20 mouse cellular contexts compared by ENCODE assay signal in the genomic region with DNA sequence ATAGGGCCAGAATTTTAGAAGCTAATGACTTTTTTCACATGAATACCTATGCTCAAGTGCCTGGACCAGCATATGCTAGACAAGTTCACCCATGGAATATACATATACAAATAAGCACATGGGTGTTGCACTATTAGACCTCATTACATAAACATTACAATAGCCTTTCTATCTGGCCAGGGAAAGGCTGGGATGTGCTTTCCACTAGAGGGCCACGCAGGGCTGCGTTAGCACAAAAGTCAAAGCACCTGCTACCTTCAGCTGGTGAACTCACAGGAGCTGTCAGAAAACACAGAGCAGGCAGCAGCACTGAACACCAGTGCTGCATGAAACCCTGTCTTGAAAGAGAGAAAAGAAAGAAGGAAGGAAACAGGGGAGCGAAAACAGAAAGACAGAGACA. TPM values are rescaled to one million over a fixed set of nuclear protein-coding genes. Genes with fewer than 3 reads are reported as not detected.
DNase-seq lines count a peak whose midpoint lies in the region; ATAC-seq and TF ChIP-seq lines count a peak whose summit lies in the region.
"Not testable (repeated sequence)": the region's sequence is repeated elsewhere in the genome, so short reads cannot be mapped to it uniquely, and the experiment has no call there.
"Had no signal": no experiment of that assay in that cellular context is flagged by ENCODE, and none has a peak within 500 bp of the region (broad histone marks: within the 10 kb centered on the region; RNA-seq: fewer than 3 reads in every experiment).

No protein-coding gene starts in this region.

- not testable (repeated sequence) for H3K9me3 ChIP-seq in forebrain, embryonic 12.5 days; hindbrain, embryonic 15.5 days; hindbrain, postnatal 0 days (ENCODE audit: low read length); midbrain, embryonic 16.5 days (replicated peaks; ENCODE audit: control insufficient read depth, low read length, poor library complexity, severe bottlenecking)

- not testable (repeated sequence) for H3K27ac ChIP-seq in forebrain, embryonic 12.5 days; hindbrain, embryonic 15.5 days (replicated peaks); hindbrain, postnatal 0 days; midbrain, embryonic 16.5 days (ENCODE audit: low read length)

- H3K9ac ChIP-seq in forebrain, embryonic 12.5 days; hindbrain, embryonic 15.5 days; hindbrain, postnatal 0 days (replicated peaks; ENCODE audit: low read length); midbrain, embryonic 16.5 days (ENCODE audit: low read depth, low read length): not testable (repeated sequence)

- ATAC-seq in forebrain, embryonic 12.5 days (ENCODE audit: low FRiP score): 0 out of 2 replicates have a peak, but pooled peaks have one; percentile 11
- ATAC-seq in hindbrain, embryonic 15.5 days (ENCODE audit: low FRiP score, low read depth): peak; percentile 57; the same call in 1 of the 2 replicates
- ATAC-seq in hindbrain, postnatal 0 days: peak; percentile 38; the same call in 1 of the 2 replicates
- ATAC-seq in megakaryocyte progenitor cell, adult 5-6 weeks (replicated peaks; ENCODE audit: poor library complexity): peak; percentile 40
- ATAC-seq in midbrain, embryonic 16.5 days: peak; percentile 47; the same call in 1 of the 2 replicates

- not testable (repeated sequence) for H3K4me3 ChIP-seq in forebrain, embryonic 12.5 days (replicated peaks); hindbrain, embryonic 15.5 days; hindbrain, postnatal 0 days (ENCODE audit: low read length); midbrain, embryonic 16.5 days (ENCODE audit: low read depth, low read length)

- not testable (repeated sequence) for H3K4me2 ChIP-seq in forebrain, embryonic 12.5 days; hindbrain, embryonic 15.5 days; hindbrain, postnatal 0 days (ENCODE audit: low read depth, low read length); midbrain, embryonic 16.5 days (ENCODE audit: low read length)

- H3K4me1 ChIP-seq in forebrain, embryonic 12.5 days; hindbrain, embryonic 15.5 days (replicated peaks); hindbrain, postnatal 0 days (ENCODE audit: insufficient read depth, low read length); midbrain, embryonic 16.5 days (ENCODE audit: control insufficient read depth, insufficient read depth, low read length): not testable (repeated sequence)

- TF ChIP-seq CTCF in hindbrain, postnatal 0 days (IDR thresholded peaks at IDR 0.05; ENCODE audit: low read depth): not testable (repeated sequence)

- not testable (repeated sequence) for H3K27me3 ChIP-seq in forebrain, embryonic 12.5 days; hindbrain, embryonic 15.5 days; hindbrain, postnatal 0 days (ENCODE audit: insufficient read depth, low read length); midbrain, embryonic 16.5 days (ENCODE audit: control insufficient read depth, insufficient read depth, low read depth, low read length)

- WGBS in forebrain, embryonic 12.5 days: 27% methylated on average over 2 of the region's 3 CpGs
- WGBS in hindbrain, embryonic 15.5 days: 28% methylated on average over 2 of the region's 3 CpGs
- 26% methylated on average over 2 of the region's 3 CpGs for WGBS in hindbrain, postnatal 0 days
- WGBS in midbrain, embryonic 16.5 days: 7% methylated on average over 2 of the region's 3 CpGs

- not testable (repeated sequence) for DNase-seq in hindbrain, postnatal 0 days (ENCODE audit: low spot score)

- H3K36me3 ChIP-seq in forebrain, embryonic 12.5 days (replicated peaks); hindbrain, embryonic 15.5 days; hindbrain, postnatal 0 days (ENCODE audit: insufficient read depth, low read length); midbrain, embryonic 16.5 days (ENCODE audit: control insufficient read depth, insufficient read depth, low read length): not testable (repeated sequence)

RNA-seq across cellular contexts. Expression of a gene that starts 6.1 kb away (rescaled TPM):
- not detected in 2 replicates for polyA plus RNA-seq in forebrain, embryonic 12.5 days (2016; fragmentation: Nextera tagmentation; extraction: Ambion mirVana)
- polyA plus RNA-seq in hindbrain, embryonic 15.5 days (2015; fragmentation: Nextera tagmentation; extraction: Ambion mirVana): not detected in 2 replicates
- total RNA-seq in hindbrain, postnatal 0 days (2014; rRNA removed): not detected in 2 replicates
- polyA plus RNA-seq in hindbrain, postnatal 0 days (2015; fragmentation: Nextera tagmentation; extraction: Ambion mirVana): not detected in 2 replicates
- total RNA-seq in megakaryocyte progenitor cell, adult 5-6 weeks (2015): not detected in 2 replicates
- total RNA-seq in megakaryocyte progenitor cell, adult 5-6 weeks (2017): not detected in 2 replicates
- polyA plus RNA-seq in midbrain, embryonic 16.5 days (2015; fragmentation: Nextera tagmentation; extraction: Ambion mirVana): not detected in 2 replicates
- total RNA-seq: adrenal gland, adult 2 months; adrenal gland, postnatal 10 days; adrenal gland, postnatal 25 days; adrenal gland, postnatal 4 days; ES-E14; MEL had no signal
- polyA plus RNA-seq: brain, embryonic 14.5 days; C2C12; cortical plate, adult 2 months; embryonic facial prominence, embryonic 10.5 days; embryonic facial prominence, embryonic 12.5 days; embryonic facial prominence, embryonic 14.5 days; forebrain, embryonic 11.5 days; forebrain, embryonic 14.5 days; forebrain, embryonic 16.5 days had no signal

RNA-seq across cellular contexts. Expression of a gene that starts 7.4 kb away (rescaled TPM):
- not detected in 2 replicates for polyA plus RNA-seq in forebrain, embryonic 12.5 days (2016; fragmentation: Nextera tagmentation; extraction: Ambion mirVana)
- polyA plus RNA-seq in hindbrain, embryonic 15.5 days (2015; fragmentation: Nextera tagmentation; extraction: Ambion mirVana): 0.09 TPM in 1 of 2 replicates, not detected in the other
- total RNA-seq in hindbrain, postnatal 0 days (2014; rRNA removed): 0.18 TPM in 1 of 2 replicates, not detected in the other
- 0.05 TPM in 1 of 2 replicates, not detected in the other for polyA plus RNA-seq in hindbrain, postnatal 0 days (2015; fragmentation: Nextera tagmentation; extraction: Ambion mirVana)
- 0.64 TPM in 1 of 2 replicates, not detected in the other for total RNA-seq in megakaryocyte progenitor cell, adult 5-6 weeks (2015)
- total RNA-seq in megakaryocyte progenitor cell, adult 5-6 weeks (2017): not detected in 2 replicates
- polyA plus RNA-seq in midbrain, embryonic 16.5 days (2015; fragmentation: Nextera tagmentation; extraction: Ambion mirVana): not detected in 2 replicates
- total RNA-seq: MEL had no signal
- polyA plus RNA-seq: C2C12; cortical plate, adult 2 months; embryonic facial prominence, embryonic 10.5 days; embryonic facial prominence, embryonic 12.5 days; embryonic facial prominence, embryonic 14.5 days; forebrain, embryonic 11.5 days; forebrain, embryonic 14.5 days; forebrain, embryonic 16.5 days had no signal

RNA-seq across cellular contexts. Expression of a gene that starts 25.4 kb away (rescaled TPM):
- not detected in 2 replicates for polyA plus RNA-seq in forebrain, embryonic 12.5 days (2016; fragmentation: Nextera tagmentation; extraction: Ambion mirVana)
- not detected in 2 replicates for polyA plus RNA-seq in hindbrain, embryonic 15.5 days (2015; fragmentation: Nextera tagmentation; extraction: Ambion mirVana)
- not detected in 2 replicates for total RNA-seq in hindbrain, postnatal 0 days (2014; rRNA removed)
- not detected in 2 replicates for polyA plus RNA-seq in hindbrain, postnatal 0 days (2015; fragmentation: Nextera tagmentation; extraction: Ambion mirVana)
- total RNA-seq in megakaryocyte progenitor cell, adult 5-6 weeks (2015): not detected in 2 replicates
- total RNA-seq in megakaryocyte progenitor cell, adult 5-6 weeks (2017): not detected in 2 replicates
- not detected in 2 replicates for polyA plus RNA-seq in midbrain, embryonic 16.5 days (2015; fragmentation: Nextera tagmentation; extraction: Ambion mirVana)
- total RNA-seq: adrenal gland, adult 2 months; adrenal gland, postnatal 10 days; adrenal gland, postnatal 4 days; ES-E14; MEL had no signal
- polyA plus RNA-seq: brain, embryonic 14.5 days; C2C12; cortical plate, adult 2 months; embryonic facial prominence, embryonic 10.5 days; embryonic facial prominence, embryonic 12.5 days; embryonic facial prominence, embryonic 14.5 days; forebrain, embryonic 11.5 days; forebrain, embryonic 14.5 days; forebrain, embryonic 16.5 days had no signal

RNA-seq across cellular contexts. Expression of a gene that starts 53.5 kb away (rescaled TPM):
- polyA plus RNA-seq in forebrain, embryonic 12.5 days (2016; fragmentation: Nextera tagmentation; extraction: Ambion mirVana): not detected in 2 replicates
- not detected in 2 replicates for polyA plus RNA-seq in hindbrain, embryonic 15.5 days (2015; fragmentation: Nextera tagmentation; extraction: Ambion mirVana)
- not detected in 2 replicates for total RNA-seq in hindbrain, postnatal 0 days (2014; rRNA removed)
- polyA plus RNA-seq in hindbrain, postnatal 0 days (2015; fragmentation: Nextera tagmentation; extraction: Ambion mirVana): 0.21 TPM in 1 of 2 replicates, not detected in the other
- total RNA-seq in megakaryocyte progenitor cell, adult 5-6 weeks (2015): not detected in 2 replicates
- not detected in 2 replicates for total RNA-seq in megakaryocyte progenitor cell, adult 5-6 weeks (2017)
- polyA plus RNA-seq in midbrain, embryonic 16.5 days (2015; fragmentation: Nextera tagmentation; extraction: Ambion mirVana): not detected in 2 replicates
- total RNA-seq: adrenal gland, adult 2 months; adrenal gland, postnatal 10 days; MEL had no signal
- polyA plus RNA-seq: adrenal gland, adult 2 months; brain, embryonic 14.5 days; C2C12; cortical plate, adult 2 months; embryonic facial prominence, embryonic 10.5 days; embryonic facial prominence, embryonic 12.5 days; embryonic facial prominence, embryonic 14.5 days; forebrain, embryonic 11.5 days; forebrain, embryonic 14.5 days; forebrain, embryonic 16.5 days had no signal
